Mouse (Mus musculus) spleen, adult 2 months (tissue): Measurements from ENCODE around the gene Xkr8. TPM values are rescaled to one million over a fixed set of nuclear protein-coding genes. Genes with fewer than 3 reads are reported as not detected.
"Not testable (repeated sequence)": the region's sequence is repeated elsewhere in the genome, so short reads cannot be mapped to it uniquely, and the experiment has no call there.

Source experiments
- DNase-seq, 2 experiments: peaks; one replicate each; pipeline versions ENCODE4 v3.0.0 to v3.0.0-alpha.2; 2012 to 2021; ENCODE audit warnings: low spot score in 2 of 2, low read depth in 1 of 2
- H3K27ac ChIP-seq: fragments of 200-500 bp; 2 replicates; pipeline ENCODE4 v1.5.1; 2012; ENCODE audit warnings: low read length, inconsistent platforms; ENCODE audit not compliant: insufficient read depth
- H3K27me3 ChIP-seq: fragments of 200-500 bp; 2 replicates; pipeline ENCODE4 v1.6.1; 2012; ENCODE audit warnings: mild to moderate bottlenecking, moderate library complexity, low read length, inconsistent platforms; ENCODE audit not compliant: control insufficient read depth, insufficient read depth
- H3K36me3 ChIP-seq: fragments of 200-500 bp; 2 replicates; pipeline ENCODE4 v1.6.1; 2012; ENCODE audit warnings: mild to moderate bottlenecking, low read length, inconsistent platforms; ENCODE audit not compliant: control insufficient read depth, insufficient read depth
- H3K4me1 ChIP-seq: fragments of 200-500 bp; 2 replicates; pipeline ENCODE4 v1.6.1; 2011; ENCODE audit warnings: inconsistent platforms; ENCODE audit not compliant: control insufficient read depth, insufficient read depth, insufficient read length
- H3K4me3 ChIP-seq: fragments of 200-500 bp; 2 replicates; pipeline ENCODE4 v1.5.1; 2011; ENCODE audit warnings: mild to moderate bottlenecking, inconsistent platforms; ENCODE audit not compliant: insufficient read depth, insufficient read length; ENCODE audit errors: extremely low read depth
- CTCF ChIP-seq: fragments of 200-500 bp; IDR thresholded peaks from 2 replicates; pipeline ENCODE4 v1.5.1; 2011; ENCODE audit warnings: mild to moderate bottlenecking, inconsistent platforms; ENCODE audit not compliant: insufficient read depth, insufficient read length, insufficient replicate concordance; ENCODE audit errors: extremely low read depth
- POLR2A ChIP-seq: fragments of 200-500 bp; IDR thresholded peaks from 2 replicates; pipeline ENCODE4 v1.6.1; 2011; ENCODE audit warnings: low read depth, low read length, inconsistent platforms
- WGBS: fragments of 180-500 bp; shearing (Covaris S2); methylation state at CpG from one replicate; pipeline ENCODE4 v1.1.7; 2018; 5-methylcytosine and 5-hydroxymethylcytosine counted together
- polyA plus RNA-seq: library from polyadenylated mRNA; depleted of rRNA; stranded (reverse); fragments of >200 nt; gene quantifications from 2 replicates; pipeline ENCODE4 v1.2.3, GENCODE M21; 2012

Xkr8 gene
- polyA plus RNA-seq, 1 experiment = 3.4 TPM

DNA sequence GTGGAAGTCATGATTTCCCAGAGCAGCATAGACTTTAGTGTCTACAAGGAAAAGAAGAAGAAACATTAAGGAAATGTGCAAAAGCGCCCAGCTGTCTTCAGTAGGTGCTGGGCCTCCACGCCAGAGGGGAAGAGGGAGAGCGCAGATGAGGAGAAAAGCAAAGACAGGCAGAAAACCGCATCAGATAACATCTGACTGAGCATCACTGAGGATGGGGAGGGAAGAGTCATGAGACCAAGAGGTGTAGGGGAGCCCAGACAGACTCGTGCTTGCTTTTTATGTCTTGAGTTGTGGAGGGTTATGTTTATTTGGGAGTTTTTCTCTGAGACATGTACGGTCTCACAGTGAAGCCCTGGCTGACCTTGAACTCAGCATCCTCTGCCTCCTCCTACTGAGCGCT is 9.1 kb upstream of the Xkr8 start:
- Histone ChIP-seq H3K27me3 (no peaks in the 10 kb centered on the region), H3K27ac (no peak overlapping the region), H3K36me3 (no peaks in the 10 kb centered on the region), H3K4me3 (no peak overlapping the region), H3K4me1 (no peaks in the 10 kb centered on the region)
- no peak for DNase-seq
- 82% methylated on average over 7 of the region's 7 CpGs for WGBS
- no peak for TF ChIP-seq POLR2A
- no peak for TF ChIP-seq CTCF

DNA sequence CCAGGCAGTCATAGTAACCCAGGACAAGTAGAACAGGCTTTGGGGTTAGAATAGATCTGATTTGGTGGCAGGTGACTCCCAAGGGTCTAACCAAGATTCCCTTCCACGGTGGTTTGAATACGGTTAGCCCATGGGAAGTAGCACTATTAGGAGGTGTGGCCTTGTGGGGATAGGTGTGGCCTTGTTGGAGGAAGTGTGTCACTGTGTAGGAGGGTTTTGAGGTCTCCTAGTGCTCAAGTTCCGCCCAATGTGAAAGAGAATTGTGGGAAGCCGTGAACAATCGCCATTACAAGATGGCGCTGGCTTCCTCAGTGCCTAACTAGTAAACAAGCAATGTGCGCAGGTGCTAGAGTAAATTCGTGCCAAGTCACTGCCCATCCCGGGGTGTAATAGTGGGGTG is 4.8 kb upstream of the Xkr8 start:
- not testable (repeated sequence) for H3K27ac ChIP-seq, DNase-seq, H3K36me3 ChIP-seq, H3K4me3 ChIP-seq, H3K4me1 ChIP-seq, H3K27me3 ChIP-seq
- 88% methylated on average over 9 of the region's 9 CpGs for WGBS

DNA sequence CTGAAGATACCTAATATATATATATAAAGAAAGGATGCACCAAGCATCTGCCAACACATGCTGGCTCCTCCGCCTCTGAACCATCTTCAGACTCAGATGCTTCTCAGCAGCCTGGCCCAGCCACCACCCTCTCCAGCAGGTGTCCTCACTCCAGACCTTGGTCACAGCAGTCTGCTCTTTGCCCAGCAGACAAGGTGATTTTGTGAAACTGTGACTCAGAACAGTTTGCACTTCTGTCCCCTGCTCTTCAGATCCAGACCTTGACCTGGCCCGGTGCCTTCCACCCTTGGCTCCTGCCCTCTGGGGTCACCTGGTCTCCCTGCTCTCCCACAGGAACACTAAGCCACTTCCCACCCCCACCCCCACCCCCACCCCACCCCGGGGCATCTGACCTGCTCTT is 3.5 kb upstream of the Xkr8 start:
- 67% methylated on average over 3 of the region's 3 CpGs for WGBS
- Histone ChIP-seq H3K27ac (no peak overlapping the region), H3K4me1 (peaks cover 5% of the 10 kb centered on the region; the same call in 1 of the 2 replicates), H3K27me3 (no peaks in the 10 kb centered on the region), H3K4me3 (no peak overlapping the region), H3K36me3 (no peaks in the 10 kb centered on the region)
- no peak for DNase-seq
- TF ChIP-seq CTCF = no peak
- no peak for TF ChIP-seq POLR2A

GRCm38 (mm10) chr4:132735389-132735788 is 3.0 kb upstream of the Xkr8 start:
- Histone ChIP-seq H3K36me3 (no peaks in the 10 kb centered on the region), H3K4me1 (peaks cover 5% of the 10 kb centered on the region; the same call in 1 of the 2 replicates), H3K4me3 (no peak overlapping the region), H3K27me3 (no peaks in the 10 kb centered on the region), H3K27ac (no peak overlapping the region)
- 86% methylated on average over 2 of the region's 2 CpGs for WGBS
- DNase-seq = no peak
- TF ChIP-seq POLR2A (no peak), CTCF (no peak)

DNA sequence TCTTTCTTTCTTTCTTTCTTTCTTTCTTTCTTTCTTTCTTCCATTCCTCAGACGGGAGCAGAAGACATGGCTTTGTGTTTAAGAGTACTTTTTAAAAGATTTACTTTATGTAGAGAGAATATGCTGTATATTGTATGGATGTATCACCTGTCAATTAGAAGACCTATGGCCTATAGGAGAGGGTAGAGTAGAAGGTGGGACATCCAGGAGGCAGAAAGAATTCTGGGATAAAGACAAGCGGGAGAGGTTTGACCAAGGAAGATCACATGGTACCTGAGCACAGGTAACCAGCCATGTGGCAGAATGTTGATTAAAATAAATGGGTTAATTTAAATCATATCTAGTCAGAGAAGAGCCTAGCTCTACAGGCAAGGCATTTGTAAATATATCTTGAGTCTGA is 2.4 kb upstream of the Xkr8 start:
- no peak overlapping the region for H3K4me3 ChIP-seq
- TF ChIP-seq POLR2A (no peak), CTCF (no peak)
- DNase-seq = no peak
- no peak overlapping the region for H3K27ac ChIP-seq
- H3K27me3 ChIP-seq = no peaks in the 10 kb centered on the region
- peaks cover 5% of the 10 kb centered on the region; the same call in 1 of the 2 replicates for H3K4me1 ChIP-seq
- 96% methylated on average over 2 of the region's 2 CpGs for WGBS
- no peaks in the 10 kb centered on the region for H3K36me3 ChIP-seq

DNA sequence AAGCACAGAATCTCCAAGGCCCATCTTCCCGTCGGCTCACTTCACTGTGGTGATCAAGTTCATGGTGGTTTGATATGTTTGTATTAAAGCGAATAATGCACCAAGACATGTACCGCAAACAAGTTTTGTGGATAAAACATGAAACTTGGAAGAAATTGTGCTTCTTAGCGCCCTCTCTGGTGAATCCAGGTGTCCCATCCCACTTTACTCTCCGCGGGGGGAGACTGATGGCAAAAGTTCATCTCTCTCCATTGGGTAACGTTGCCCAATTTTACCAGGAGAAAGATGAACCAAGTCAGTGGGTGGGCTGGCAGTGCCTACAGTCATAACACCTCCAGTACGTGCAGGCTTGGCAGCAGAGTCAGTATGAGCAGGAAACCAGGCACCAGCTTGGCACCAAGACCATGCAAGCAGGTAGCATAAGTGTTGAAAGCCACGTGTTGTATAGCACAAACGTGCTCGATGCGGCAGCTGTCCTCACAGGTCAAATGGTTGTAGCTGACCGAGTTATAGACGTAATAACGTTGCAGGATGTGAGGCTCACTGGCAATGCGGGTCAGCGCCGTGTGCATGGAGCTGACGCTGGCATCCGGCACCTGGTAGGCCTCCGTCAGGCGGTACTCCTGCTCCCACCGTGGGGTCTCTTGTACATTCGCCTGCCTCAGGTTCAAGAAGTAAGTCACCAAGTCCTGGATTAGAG is 875 bp upstream of the Xkr8 start:
- 96% methylated on average over 25 of the region's 25 CpGs for WGBS

GRCm38 (mm10) chr4:132731616-132732015 is 730 bp downstream of the Xkr8 start:
- 44% methylated on average over 12 of the region's 12 CpGs for WGBS
- Histone ChIP-seq H3K27ac (no peak overlapping the region), H3K36me3 (peaks cover 5% of the 10 kb centered on the region), H3K4me1 (peaks cover 5% of the 10 kb centered on the region; the same call in 1 of the 2 replicates), H3K4me3 (peak overlapping the region; percentile 71; the same call in 1 of the 2 replicates), H3K27me3 (no peaks in the 10 kb centered on the region)
- TF ChIP-seq CTCF = no peak
- TF ChIP-seq POLR2A = no peak
- no peak for DNase-seq

More for the DNA sequence above, 875 bp upstream of the Xkr8 start:
- no peaks in the 10 kb centered on the region for H3K27me3 ChIP-seq
- DNase-seq = no peak
- H3K27ac ChIP-seq = no peak overlapping the region
- peaks cover 5% of the 10 kb centered on the region; the same call in 1 of the 2 replicates for H3K4me1 ChIP-seq
- no peak for TF ChIP-seq CTCF
- TF ChIP-seq POLR2A = no peak
- H3K36me3 ChIP-seq = no peaks in the 10 kb centered on the region
- no peak overlapping the region for H3K4me3 ChIP-seq
